Mouse (Mus musculus) yolk sac, embryonic 10.5 days (tissue): ENCODE measurements around the gene Actr3.

Experiments
- DNase-seq: peaks from one replicate; pipeline ENCODE4 v3.0.0-alpha.2; 2017; ENCODE audit warnings: low spot score

Gene Actr3

GRCm38 (mm10) chr1:125351416-125352037 lies 84.0 kb downstream of the Actr3 start:
- DNase-seq, result no peak

- DNase-seq, result no peak
Measured at GRCm38 (mm10) chr1:125350843-125351242, 84.7 kb downstream of the Actr3 start.

GRCm38 (mm10) chr1:125345854-125346253 lies 89.7 kb downstream of the Actr3 start:
- DNase-seq, result no peak

- DNase-seq, result no peak
Measured at GRCm38 (mm10) chr1:125345448-125345847, 90.1 kb downstream of the Actr3 start.

- no peak for DNase-seq
Measured at GRCm38 (mm10) chr1:125343105-125343504, 92.4 kb downstream of the Actr3 start.
